Mouse (Mus musculus) kidney, adult 2 months (tissue): ENCODE results near the gene Gm42674. TPM values are rescaled to one million over a fixed set of nuclear protein-coding genes. Genes with fewer than 3 reads are reported as not detected.

Source experiments
- DNase-seq: peaks from one replicate; pipeline ENCODE4 v3.0.0; 2021
- H3K27ac ChIP-seq: fragments of 200-500 bp; 2 replicates; pipeline ENCODE4 v1.5.1; 2012; ENCODE audit warnings: low read depth, low read length, control low read depth, inconsistent platforms; ENCODE audit not compliant: insufficient read depth
- H3K27me3 ChIP-seq: fragments of 200-500 bp; replicated peaks from 2 replicates; pipeline ENCODE4 v1.6.1; 2012; ENCODE audit warnings: mild to moderate bottlenecking, moderate library complexity, low read length, inconsistent platforms; ENCODE audit not compliant: control insufficient read depth, insufficient read depth
- H3K36me3 ChIP-seq: fragments of 200-500 bp; 2 replicates; pipeline ENCODE4 v1.6.1; 2012; ENCODE audit warnings: mild to moderate bottlenecking, moderate library complexity, low read length, inconsistent platforms; ENCODE audit not compliant: control insufficient read depth, insufficient read depth
- H3K4me1 ChIP-seq: fragments of 200-500 bp; 2 replicates; pipeline ENCODE4 v1.6.1; 2011; ENCODE audit warnings: low read length; ENCODE audit not compliant: control insufficient read depth, insufficient read depth
- H3K4me3 ChIP-seq: fragments of 200-500 bp; 2 replicates; pipeline ENCODE4 v1.5.1; 2011; ENCODE audit warnings: mild to moderate bottlenecking, low read depth, low read length, control low read depth; ENCODE audit not compliant: insufficient read depth
- CTCF ChIP-seq: fragments of 200-500 bp; conservative IDR thresholded peaks from 2 replicates; pipeline ENCODE4 v1.5.1; 2011; ENCODE audit warnings: low read depth, mild to moderate bottlenecking, control low read depth, low read length, moderate library complexity, mixed read lengths; ENCODE audit not compliant: insufficient read depth, insufficient read length
- POLR2A ChIP-seq: fragments of 200-500 bp; IDR thresholded peaks from one replicate; pipeline ENCODE4 v1.6.1; 2011; ENCODE audit warnings: low read depth, low read length, control low read depth
- WGBS: fragments of 180-500 bp; shearing (Covaris S2); methylation state at CpG from one replicate; pipeline ENCODE4 v1.1.7; 2018; 5-methylcytosine and 5-hydroxymethylcytosine counted together
- polyA plus RNA-seq: library from polyadenylated mRNA; depleted of rRNA; stranded (reverse); fragments of >200 nt; gene quantifications from 2 replicates; pipeline ENCODE4 v1.2.3, GENCODE M21; 2012

The Gm42674 gene
- polyA plus RNA-seq, 1 experiment: not detected

DNA sequence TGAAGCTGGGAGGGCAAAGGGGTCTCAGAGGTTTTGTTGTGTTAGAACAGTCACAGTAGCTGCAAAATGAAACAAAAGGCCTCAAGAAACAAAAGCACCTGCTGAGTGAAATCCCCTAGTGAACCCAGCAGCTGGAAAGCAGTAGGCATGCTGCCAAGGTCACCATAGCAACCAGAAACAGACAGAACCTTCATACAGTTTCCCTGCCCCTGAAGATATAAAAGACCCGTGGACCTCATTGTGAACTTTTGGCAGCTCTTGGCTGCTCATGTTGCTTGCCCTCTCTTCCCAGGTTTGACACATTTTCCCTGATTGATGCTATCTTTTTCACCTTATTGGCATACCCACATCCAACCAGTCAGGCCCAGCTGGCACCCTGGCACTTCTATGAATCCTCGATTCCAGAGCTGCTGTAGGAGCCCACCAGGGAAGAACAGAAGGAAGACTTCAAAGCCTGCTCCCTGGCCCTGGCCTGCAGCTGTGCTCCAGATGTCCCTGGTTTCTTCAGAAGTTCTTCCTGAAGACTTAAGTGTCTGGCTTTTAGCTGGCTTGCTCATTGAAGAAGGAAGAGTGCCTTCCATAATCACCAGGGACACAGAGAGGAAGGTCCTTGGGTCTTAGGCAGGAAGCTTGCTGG lies 21.8 kb downstream of the Gm42674 start:
- Histone ChIP-seq H3K4me3 (no peak overlapping the region), H3K36me3 (no peaks in the 10 kb centered on the region), H3K27me3 (no peaks in the 10 kb centered on the region), H3K27ac (no peak overlapping the region), H3K4me1 (no peaks in the 10 kb centered on the region)
- TF ChIP-seq CTCF (no peak), POLR2A (no peak)
- DNase-seq: peak; percentile 38
- WGBS: 18% methylated on average over 2 of the region's 2 CpGs

DNA sequence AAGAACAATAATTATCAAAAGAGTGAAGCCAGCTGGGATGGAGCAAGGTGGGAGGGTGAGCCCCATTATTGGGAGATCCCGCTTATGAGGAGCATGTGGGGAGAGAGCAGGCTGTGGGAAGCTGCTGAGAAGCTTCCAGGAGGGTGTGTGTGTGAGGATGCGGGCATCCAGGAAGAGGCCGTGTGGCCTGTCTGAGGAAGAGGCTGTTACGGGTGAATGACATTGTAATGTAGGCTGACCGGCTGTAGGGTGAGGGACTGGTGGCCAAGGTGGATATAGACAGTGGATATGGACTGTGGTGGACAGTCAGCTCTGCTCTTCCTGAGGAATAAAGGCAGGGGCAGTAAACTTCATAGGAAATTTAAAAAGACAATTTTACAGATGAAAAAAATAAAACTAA lies 23.8 kb downstream of the Gm42674 start:
- H3K27me3 ChIP-seq: no peaks in the 10 kb centered on the region
- no peaks in the 10 kb centered on the region for H3K4me1 ChIP-seq
- H3K36me3 ChIP-seq: no peaks in the 10 kb centered on the region
- TF ChIP-seq CTCF: no peak
- TF ChIP-seq POLR2A: no peak
- 73% methylated on average over 5 of the region's 5 CpGs for WGBS
- no peak overlapping the region for H3K4me3 ChIP-seq
- DNase-seq: no peak
- no peak overlapping the region for H3K27ac ChIP-seq

DNA sequence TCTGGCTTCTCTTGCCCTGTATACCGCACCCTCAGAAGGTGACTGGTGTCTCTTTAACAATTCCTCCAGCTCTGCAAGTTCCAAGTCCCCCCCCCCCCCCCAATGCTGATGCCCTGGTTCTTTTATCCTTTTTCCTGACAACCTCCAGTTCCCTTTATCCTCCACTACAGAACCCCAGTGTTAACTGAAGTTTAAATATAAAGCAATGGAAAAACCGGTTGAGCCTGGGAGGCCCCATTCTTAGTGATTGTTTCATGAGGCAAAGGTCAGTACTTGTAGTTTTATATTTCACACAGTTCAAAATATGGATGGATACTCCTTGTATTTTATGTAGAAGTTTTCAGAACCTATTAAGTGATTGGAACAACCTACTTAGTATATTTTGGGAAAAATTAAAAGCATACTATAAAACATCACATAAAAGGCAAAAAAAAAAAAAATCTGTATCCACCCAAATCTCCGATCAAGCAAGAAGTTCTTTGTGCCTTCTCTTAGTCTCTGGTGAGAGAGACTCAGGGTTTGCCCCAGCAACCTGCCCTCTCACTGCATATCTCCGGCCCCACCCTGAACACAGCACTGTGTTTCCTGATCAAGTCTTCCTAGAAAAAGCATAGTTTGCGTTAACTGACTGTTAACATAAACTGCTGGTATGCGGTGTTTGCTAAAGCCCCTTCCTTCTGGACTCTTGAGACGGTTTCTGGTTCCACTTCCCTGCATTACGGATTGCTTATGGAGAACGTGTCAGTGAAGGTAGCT lies 24.7 kb downstream of the Gm42674 start:
- DNase-seq: no peak
- Histone ChIP-seq H3K27ac (no peak overlapping the region), H3K27me3 (no peaks in the 10 kb centered on the region), H3K36me3 (no peaks in the 10 kb centered on the region), H3K4me1 (no peaks in the 10 kb centered on the region), H3K4me3 (no peak overlapping the region)
- 67% methylated on average over 9 of the region's 9 CpGs for whole genome bisulfite sequencing
- TF ChIP-seq CTCF (no peak), POLR2A (no peak)

DNA sequence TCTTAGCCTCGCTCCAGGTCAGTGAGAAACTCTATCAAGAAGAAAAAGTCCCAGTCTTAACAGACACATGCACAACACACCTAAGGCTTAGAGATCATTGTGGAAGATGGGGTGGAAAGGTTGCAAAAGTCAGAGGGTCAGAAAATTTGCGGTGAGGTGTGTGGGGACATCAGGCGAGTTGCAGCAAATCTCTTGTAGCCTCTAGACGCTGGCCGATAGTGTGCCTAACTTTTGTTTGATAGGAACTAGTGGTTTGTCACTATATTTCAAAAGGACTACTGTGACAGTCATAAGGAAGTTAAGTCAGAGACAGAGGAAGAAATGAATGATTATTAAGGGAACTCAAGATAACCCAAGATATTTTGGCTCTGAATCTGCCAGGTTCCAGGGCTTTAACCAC lies 25.7 kb downstream of the Gm42674 start:
- no peaks in the 10 kb centered on the region for H3K36me3 ChIP-seq
- TF ChIP-seq POLR2A (no peak), CTCF (no peak)
- no peak for DNase-seq
- no peaks in the 10 kb centered on the region for H3K4me1 ChIP-seq
- H3K4me3 ChIP-seq: no peak overlapping the region
- no peak overlapping the region for H3K27ac ChIP-seq
- 93% methylated on average over 5 of the region's 5 CpGs for WGBS
- H3K27me3 ChIP-seq: no peaks in the 10 kb centered on the region

DNA sequence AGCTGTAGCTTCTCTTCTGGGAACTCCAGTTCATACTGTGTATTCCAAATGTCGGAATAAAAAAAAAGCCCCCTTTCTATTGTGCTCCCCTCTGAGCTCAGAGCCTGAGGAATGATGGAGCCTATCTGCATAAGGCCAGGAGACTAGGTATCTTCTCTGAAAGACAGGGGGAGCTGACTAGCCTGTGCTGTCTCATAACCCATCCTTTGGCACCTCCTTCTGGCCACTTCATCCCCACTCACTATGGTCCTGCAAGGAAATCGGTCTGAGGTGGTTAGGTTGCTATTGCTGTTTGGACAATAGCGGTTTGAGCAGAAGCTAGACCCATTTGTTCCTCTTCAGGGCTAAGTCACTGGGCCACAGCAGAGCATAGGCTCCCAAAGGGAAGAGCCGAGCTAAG lies 26.1 kb downstream of the Gm42674 start:
- no peaks in the 10 kb centered on the region for H3K4me1 ChIP-seq
- H3K4me3 ChIP-seq: no peak overlapping the region
- no peak overlapping the region for H3K27ac ChIP-seq
- DNase-seq: no peak
- H3K27me3 ChIP-seq: no peaks in the 10 kb centered on the region
- H3K36me3 ChIP-seq: no peaks in the 10 kb centered on the region
- TF ChIP-seq CTCF (peak; percentile 60), POLR2A (no peak)
- 66% methylated on average over 4 of the region's 4 CpGs for WGBS

DNA sequence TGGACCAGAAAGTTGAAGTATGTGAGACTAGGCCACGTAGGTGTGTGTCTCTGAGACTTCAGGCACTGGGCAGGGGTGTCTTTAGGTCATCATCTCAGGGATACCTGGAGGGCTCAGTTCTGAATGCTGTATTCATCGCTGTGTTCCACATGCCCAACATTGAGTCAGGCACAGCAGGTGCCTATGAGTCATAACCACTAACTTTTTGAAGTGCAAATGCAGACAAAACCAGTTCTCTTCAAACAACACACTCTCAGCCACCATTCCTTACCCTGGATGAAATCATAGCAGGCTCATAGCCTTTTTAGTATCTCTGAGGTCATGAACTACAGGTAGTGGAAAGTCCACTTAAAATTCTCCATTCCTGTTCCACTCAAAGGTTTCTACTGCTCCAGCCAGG lies 27.6 kb downstream of the Gm42674 start:
- Histone ChIP-seq H3K27ac (no peak overlapping the region), H3K4me1 (no peaks in the 10 kb centered on the region), H3K36me3 (no peaks in the 10 kb centered on the region), H3K4me3 (no peak overlapping the region), H3K27me3 (no peaks in the 10 kb centered on the region)
- DNase-seq: no peak
- TF ChIP-seq POLR2A (no peak), CTCF (no peak)
- WGBS: 81% methylated on average over 2 of the region's 2 CpGs

DNA sequence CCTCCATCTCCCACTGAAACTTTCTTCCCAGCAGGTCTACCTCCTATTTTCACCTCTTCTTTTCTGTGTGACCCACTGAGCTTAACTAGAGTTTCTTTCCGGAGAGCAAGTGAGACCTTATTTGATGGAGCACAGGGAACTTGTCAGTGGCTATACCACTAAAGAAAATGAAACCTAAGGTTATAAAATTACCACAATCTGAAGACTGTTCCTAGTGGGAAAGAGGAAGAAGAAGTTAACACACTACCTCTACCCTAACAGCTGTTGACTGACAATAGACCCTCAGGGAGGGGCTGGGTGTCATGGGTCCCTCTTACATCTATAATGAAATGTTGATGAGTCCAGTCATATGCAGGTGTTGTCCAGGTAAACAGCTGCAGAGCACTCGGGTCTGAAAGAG lies 30.3 kb downstream of the Gm42674 start:
- WGBS: 88% methylated on average over 2 of the region's 2 CpGs
- no peak for TF ChIP-seq CTCF
- no peak for TF ChIP-seq POLR2A
- Histone ChIP-seq H3K36me3 (no peaks in the 10 kb centered on the region), H3K4me3 (no peak overlapping the region), H3K4me1 (no peaks in the 10 kb centered on the region), H3K27me3 (no peaks in the 10 kb centered on the region), H3K27ac (no peak overlapping the region)
- DNase-seq: no peak
